Mouse (Mus musculus) CD4-positive, CD25-positive, alpha-beta regulatory T cell, adult 9 weeks (primary cell): ENCODE results near the gene Gnat1. TPM values are rescaled to one million over a fixed set of nuclear protein-coding genes. Genes with fewer than 3 reads are reported as not detected.

Experiments
- polyA plus RNA-seq: library from polyadenylated mRNA; unstranded; fragments of 100-300 nt; shearing (Covaris generic); gene quantifications from one replicate; pipeline ENCODE4 v1.2.1, GENCODE M21; 2017

Gnat1 gene
- polyA plus RNA-seq = not detected

DNA sequence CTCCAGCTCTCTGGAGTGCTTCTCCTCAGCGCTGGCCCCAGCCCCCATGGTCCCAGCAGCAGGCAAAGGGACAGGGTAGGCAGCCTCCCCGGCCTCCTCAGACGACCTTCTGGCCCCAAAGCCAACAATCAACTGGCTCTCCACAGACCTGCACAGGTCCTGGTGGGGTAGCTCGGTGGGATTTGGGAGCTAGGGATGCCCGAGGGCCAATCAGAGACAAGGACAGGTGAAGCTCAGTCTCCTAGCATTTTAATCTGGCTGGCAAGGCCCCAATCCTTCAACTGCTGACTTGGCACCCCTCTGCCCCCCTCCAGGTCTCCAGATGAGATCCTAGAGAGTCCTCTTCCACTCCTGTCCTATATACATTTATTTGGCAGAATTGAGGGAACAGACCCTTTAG, at the start of gene Gnat1:
Gene Gnat1, minus strand, starts transcription at position 212 of the 400 bp plus-strand sequence.

DNA sequence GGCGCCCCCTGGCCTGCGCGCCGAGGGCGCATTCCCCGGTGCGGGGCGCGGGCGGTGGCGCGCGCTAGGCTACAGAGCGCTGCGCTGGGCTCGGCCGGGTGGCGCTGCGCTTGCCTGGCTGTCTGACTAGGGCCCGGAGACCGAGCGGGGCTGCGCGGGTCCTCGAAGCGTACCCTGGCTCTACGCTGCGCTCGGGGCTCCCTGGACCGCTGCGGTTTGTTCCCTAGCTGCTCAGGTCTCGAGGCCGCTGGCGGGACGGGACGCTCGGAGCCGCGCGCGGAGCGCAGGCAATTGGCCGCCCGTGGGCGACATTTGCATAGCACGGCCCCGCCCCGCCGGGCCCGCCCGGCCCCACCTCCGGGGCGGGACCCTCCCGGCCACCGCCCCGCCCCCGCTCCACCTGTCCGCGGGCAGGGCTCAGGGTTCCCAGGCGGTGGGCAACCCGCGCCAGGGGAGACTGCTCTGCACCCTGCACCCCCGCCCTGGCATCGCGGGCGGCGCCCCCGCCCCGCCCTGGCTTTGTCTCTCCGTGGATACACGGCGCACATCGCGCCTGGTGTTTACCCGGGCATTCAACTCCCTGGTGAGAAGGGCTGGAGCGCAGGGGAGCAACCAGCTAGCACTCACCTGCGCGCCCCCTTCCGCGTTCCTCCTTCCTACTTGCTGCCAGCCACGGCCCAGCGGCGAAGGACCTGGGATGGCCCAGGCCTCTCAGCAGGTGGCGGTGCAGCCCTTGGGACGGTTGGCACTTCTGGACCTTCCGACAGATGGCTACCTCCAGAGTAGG, 30.4 kb upstream of the Gnat1 start, which contains the start of gene Sema3f:
Gene Sema3f, minus strand, starts transcription at position 779 of the 787 bp plus-strand sequence.

DNA sequence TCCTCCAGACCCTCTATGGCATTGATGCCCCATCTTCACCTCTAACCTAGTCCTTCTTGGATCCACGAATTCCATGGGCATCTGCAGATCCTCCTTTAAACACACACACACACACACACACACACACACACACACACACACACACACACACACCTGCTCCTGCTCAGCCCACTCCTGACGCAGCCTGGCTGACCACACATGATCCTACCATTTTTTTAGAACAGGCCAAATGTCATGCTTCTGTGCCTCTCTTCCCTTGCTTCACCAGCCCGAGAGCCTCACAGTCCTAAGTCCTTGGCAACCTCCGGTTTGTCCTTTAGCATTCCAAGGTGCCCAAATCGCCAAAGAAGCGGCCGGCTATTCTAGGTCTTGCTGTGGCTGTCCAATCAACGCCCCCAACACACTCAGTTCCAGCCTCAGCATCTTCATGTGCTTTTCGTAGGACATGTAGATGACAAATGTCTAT, 10.0 kb downstream of the Gnat1 start, which contains the start of gene Slc38a3:
Gene Slc38a3, minus strand, starts transcription at position 51 of the 466 bp plus-strand sequence.

DNA sequence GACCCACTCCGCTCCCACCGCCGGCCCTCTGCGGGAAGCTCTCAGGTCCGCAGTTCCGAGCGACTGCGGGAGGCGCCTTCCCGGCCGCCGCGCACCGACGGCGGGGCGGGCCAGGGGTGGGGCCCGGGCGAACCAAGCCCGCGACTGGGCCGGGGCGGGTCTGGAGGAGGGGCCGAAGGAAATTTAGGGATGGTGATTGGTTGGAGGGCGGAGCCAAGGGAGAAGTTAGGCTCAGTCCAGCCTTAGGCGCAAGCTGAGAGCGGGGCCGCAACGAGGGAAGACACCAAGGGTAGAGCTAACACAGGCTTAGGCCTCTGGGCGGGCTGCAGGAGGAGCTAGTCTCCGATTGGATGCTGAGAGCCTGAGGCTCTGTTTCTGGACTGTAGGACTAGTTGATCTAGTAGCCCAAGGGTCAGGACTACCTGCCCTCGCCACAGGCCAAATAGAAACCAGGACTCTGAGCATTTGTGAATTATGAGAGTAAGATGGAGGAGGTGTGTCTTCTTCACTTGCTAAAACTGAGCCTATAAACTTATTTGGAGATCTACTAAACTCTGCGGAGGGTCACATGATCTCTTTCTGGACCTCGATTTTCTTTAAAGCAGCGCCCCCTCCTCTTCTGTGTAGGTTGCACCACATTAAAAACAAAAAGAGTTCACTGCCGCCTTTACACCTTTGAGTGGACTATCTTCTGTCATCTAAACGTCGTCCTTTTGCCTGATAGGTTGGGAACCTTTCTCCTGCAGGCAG, 44.1 kb downstream of the Gnat1 start, which contains the start of gene Gnai2:
Gene Gnai2, minus strand, starts transcription at position 89 of the 750 bp plus-strand sequence.

Other genes with a start within 250 kb of the Gnat1 start
- gene Tmem115, start 145.8 kb downstream of the Gnat1 start, polyA plus RNA-seq = 62.1 TPM
- 79.9 TPM for gene Cyb561d2, start 137.5 kb downstream of the Gnat1 start, polyA plus RNA-seq
- 69.6 TPM for gene Nprl2, start 137.5 kb downstream of the Gnat1 start, polyA plus RNA-seq
- 2.7 TPM for gene Zmynd10, start 132.4 kb downstream of the Gnat1 start, polyA plus RNA-seq
- 75.7 TPM for gene Rassf1, start 128.2 kb downstream of the Gnat1 start, polyA plus RNA-seq
- 7.4 TPM for gene Tusc2, start 116.5 kb downstream of the Gnat1 start, polyA plus RNA-seq
- 17.9 TPM for gene Hyal2, start 111.8 kb downstream of the Gnat1 start, polyA plus RNA-seq
- 8.2 TPM for gene Hyal1, start 102.8 kb downstream of the Gnat1 start, polyA plus RNA-seq
- gene Naa80, start 100.8 kb downstream of the Gnat1 start, polyA plus RNA-seq = 28.2 TPM
- gene Hyal3, start 98.9 kb downstream of the Gnat1 start, polyA plus RNA-seq = 0.53 TPM
- 35.1 TPM for gene Ifrd2, start 92.1 kb downstream of the Gnat1 start, polyA plus RNA-seq
- not detected for gene Sema3b, start 70.5 kb downstream of the Gnat1 start, polyA plus RNA-seq
- 182 TPM for gene Gnai2, start 44.3 kb downstream of the Gnat1 start, polyA plus RNA-seq
- not detected for gene Slc38a3, start 10.2 kb downstream of the Gnat1 start, polyA plus RNA-seq
- gene Sema3f, start 30.8 kb upstream of the Gnat1 start, polyA plus RNA-seq = not detected
- gene Rbm5, start 91.3 kb upstream of the Gnat1 start, polyA plus RNA-seq = 336 TPM
- gene Rbm6, start 193.5 kb upstream of the Gnat1 start, polyA plus RNA-seq = 128 TPM
- 15.9 TPM for gene Mon1a, start 208.4 kb upstream of the Gnat1 start, polyA plus RNA-seq
- gene Mst1r, start 227.2 kb upstream of the Gnat1 start, polyA plus RNA-seq = not detected
- gene Actl11, start 248.8 kb upstream of the Gnat1 start, polyA plus RNA-seq = not detected